Mouse (Mus musculus) ES-Bruce4 (cell line): ENCODE measurements around the gene Ier5l.

Source experiments
- CTCF ChIP-seq: IDR thresholded peaks from one replicate; pipeline ENCODE4 v1.8.1; 2011; ENCODE audit warnings: low read depth, low read length
- EP300 ChIP-seq: IDR thresholded peaks from 2 replicates; pipeline ENCODE4 v1.6.1; 2011; ENCODE audit warnings: low read depth, low read length; ENCODE audit not compliant: insufficient read depth
- POLR2A ChIP-seq: IDR thresholded peaks from one replicate; pipeline ENCODE4 v1.8.1; 2011; ENCODE audit warnings: low read length; ENCODE audit not compliant: insufficient read depth

GRCm38 (mm10) chr2:30436809-30437208 is 37.2 kb downstream of the Ier5l start:
- TF ChIP-seq POLR2A (no peak), CTCF (no peak), EP300 (no peak)
